Mouse (Mus musculus) urinary bladder, adult 2 months (tissue): ENCODE measurements around the gene Gna11. TPM values are rescaled to one million over a fixed set of nuclear protein-coding genes. Genes with fewer than 3 reads are reported as not detected.
A peak's percentile ranks its signal among the peaks of the same experiment; 100 is the strongest.

Experiments
- DNase-seq: peaks from one replicate; pipeline ENCODE4 v3.0.0; 2022; ENCODE audit warnings: low spot score
- polyA plus RNA-seq: library from polyadenylated mRNA; depleted of rRNA; stranded (reverse); fragments of >200 nt; gene quantifications from 2 replicates; pipeline ENCODE4 v1.2.3, GENCODE M21; 2012

Gene Gna11
- polyA plus RNA-seq, 1 experiment = 88.5 TPM

GRCm38 (mm10) chr10:81565257-81566228, 20.6 kb upstream of the Gna11 start:
- no peak for DNase-seq

- DNase-seq = no peak
These were observed 19.7 kb upstream of the Gna11 start for GRCm38 (mm10) chr10:81564734-81565133.

DNA sequence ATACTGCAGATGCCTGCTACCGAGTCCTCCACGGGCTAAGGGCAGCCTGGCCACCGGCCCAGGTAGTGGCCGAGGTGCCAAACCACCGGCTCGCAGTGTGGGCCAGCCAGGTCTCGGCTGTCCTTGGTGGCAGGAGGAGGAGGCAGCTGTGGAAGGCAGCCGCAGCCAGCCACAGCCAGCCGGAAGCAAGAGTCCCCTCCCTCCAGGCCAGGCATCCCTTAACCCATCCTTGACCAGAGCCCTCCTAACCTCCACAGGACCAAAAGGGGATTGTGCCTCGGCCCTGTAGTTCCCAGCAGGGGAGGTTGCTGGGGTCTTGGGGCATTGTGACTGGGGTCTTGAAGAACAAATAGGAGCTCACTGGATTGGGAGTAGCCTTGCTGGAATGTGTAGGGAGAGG, 19.2 kb upstream of the Gna11 start:
- DNase-seq = no peak

GRCm38 (mm10) chr10:81563481-81563880, 18.5 kb upstream of the Gna11 start:
- DNase-seq = no peak

GRCm38 (mm10) chr10:81562411-81562810, 17.4 kb upstream of the Gna11 start:
- no peak for DNase-seq

GRCm38 (mm10) chr10:81560719-81561459, 15.9 kb upstream of the Gna11 start:
- DNase-seq = no peak

DNA sequence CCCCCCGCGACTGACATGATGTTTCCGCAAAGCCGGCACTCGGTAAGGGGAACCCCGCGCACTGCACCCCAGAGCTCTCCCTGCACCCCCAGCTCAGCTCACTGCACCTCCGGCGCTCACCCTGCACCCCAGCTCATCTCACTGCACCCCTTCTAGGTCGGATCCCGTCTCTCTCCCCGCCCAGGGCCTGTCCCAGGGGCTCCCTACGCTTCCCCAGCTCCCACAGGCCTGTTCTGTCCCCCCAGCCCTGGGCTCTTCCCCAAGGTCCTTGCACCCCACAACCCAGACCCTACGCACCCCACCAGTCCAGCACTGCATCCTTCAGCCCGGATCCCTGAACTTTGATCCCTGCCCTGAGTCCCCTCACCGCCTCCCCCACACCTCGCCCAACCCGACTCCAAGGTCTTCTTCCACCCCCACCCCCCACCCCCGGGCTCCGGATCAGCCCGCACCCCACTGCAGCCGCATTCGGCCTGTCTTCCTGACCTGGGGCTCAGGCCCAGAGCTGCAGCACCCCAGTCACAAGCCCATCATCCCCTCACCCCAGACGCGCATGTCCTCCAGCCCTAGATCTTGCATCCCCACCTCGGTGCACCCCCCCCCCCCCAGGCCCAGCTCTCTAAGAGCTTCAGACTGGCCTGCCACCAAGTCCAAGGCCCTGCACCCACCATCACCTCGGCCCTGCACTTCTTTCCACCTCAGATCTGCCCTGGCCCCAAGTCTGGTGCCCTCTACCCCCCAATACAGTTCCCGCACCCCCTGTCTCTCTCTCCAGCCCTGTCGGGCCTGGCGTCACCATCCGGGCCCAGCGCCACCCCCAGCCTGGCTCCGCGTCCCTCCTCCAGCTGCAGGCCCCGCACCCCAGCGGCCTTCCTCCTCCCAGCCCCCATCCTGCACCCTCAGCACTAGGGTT, 14.9 kb upstream of the Gna11 start:
- DNase-seq = peak; percentile 70

DNA sequence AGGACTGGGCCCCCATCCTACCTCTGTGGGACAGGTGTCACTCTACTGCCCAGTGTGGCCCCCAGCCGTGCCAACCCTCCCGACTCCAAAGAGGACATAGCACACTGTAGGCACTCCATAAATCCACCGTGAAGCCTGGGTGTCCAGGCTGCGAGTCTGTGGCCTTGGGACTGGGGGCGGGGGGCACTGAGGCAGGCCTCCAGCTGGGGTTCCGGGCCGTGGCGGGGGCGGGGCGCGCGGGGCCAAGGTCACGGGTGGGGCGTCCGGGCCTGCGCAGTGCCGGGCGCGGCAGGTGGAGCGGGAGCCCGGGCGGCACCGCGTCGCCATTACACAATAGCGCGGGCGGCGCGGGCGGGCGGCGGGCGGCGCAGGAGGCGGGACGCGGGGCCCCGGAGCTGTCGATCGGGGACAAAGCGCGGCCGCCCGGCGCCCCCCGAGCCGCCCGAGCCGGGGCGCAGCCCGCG, 14.2 kb upstream of the Gna11 start, which contains the start of gene Aes:
TSS of gene Aes (plus strand) at position 326 of the 464 bp plus-strand sequence.
- DNase-seq = peak; percentile 77

GRCm38 (mm10) chr10:81557491-81557890, 12.5 kb upstream of the Gna11 start:
- no peak for DNase-seq

DNA sequence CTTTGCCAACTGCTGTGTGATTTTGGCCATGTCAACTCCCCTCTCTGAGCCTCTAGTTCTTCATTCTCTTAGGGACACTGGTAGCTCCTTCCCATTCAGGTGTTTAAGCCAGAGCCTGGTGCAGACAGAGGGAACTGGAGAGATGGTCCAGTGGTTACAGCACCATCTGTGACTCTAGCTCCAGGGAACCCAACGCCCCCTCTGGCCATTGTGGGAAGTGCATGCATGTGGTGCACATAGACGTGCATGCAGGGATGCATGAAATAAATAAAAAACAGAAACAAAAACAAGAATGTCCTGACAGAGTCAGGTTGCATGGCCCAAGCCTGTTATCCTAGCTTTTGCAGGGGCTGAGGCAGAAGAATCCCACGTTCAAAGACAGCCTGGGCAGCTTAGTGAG, 11.3 kb upstream of the Gna11 start:
- no peak for DNase-seq

DNA sequence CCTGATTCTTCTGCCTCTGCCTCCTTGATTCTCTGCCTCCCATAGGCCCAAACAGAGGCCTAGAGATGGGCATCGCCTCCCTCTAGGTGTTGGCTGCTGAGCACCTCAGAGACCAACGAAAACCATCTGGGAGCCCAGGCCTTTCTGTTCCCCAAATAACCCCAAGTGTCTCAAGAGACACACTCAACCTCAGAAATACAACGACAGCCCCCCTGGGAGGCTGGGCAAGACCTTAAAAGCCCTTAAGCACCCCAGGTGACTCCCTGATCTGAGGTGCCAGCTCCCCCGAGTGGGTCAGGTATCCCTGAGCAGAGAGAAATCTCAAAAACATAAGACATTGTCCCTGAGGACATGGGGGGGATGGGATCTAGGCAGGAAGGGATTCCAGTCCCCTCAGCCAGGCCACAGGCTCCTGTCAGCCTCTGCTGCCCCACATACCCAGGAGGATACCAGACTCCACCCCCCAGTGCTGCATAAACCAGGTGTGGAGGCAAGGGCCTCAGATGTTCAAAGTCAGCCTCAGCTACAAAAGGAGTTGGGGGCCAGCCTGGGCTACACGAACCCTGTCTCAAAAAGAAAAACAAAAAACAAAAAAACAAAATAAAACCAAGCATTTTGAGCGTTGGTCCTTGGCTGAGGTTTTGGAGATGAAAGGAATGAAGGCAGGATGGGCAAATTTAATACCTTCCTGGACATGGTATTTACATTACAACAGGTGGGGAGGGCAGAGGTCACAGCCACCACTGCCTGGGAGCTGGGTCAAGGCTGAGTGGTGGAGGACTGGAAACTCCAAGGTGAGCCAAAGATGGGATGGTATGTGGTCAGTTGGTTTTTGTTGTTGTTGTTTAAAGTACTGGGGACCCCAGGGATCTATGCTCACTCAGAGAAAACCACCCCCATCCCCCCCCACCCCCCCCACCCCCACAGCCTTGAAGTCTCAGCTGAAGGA, 9.1 kb upstream of the Gna11 start:
- no peak for DNase-seq

GRCm38 (mm10) chr10:81553232-81553631, 8.2 kb upstream of the Gna11 start:
- no peak for DNase-seq

DNA sequence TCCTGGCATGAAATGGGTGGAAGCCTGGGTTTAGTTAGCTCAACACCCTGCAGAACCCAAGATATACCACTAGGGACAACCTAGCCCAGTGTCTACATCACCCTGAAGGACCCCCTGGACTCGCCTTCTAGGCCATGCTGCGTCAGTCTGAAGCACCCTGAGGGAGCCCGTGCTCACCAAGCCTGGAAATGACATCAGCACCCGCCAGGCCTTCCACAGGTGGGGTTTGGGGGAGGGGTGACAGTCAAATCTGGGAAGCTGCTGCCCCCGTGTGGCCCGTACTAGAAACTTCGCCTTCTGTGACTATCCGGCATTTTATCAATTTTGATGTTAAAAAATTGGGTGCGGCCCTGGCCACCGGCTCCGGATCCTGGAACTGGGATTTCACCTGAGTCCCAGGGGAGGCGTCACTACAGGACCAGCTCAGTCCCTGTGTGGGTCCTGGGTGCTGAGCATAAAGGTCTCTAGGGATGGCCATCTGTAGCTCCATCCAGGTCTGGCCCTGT, 6.7 kb upstream of the Gna11 start:
- DNase-seq = peak; percentile 56

DNA sequence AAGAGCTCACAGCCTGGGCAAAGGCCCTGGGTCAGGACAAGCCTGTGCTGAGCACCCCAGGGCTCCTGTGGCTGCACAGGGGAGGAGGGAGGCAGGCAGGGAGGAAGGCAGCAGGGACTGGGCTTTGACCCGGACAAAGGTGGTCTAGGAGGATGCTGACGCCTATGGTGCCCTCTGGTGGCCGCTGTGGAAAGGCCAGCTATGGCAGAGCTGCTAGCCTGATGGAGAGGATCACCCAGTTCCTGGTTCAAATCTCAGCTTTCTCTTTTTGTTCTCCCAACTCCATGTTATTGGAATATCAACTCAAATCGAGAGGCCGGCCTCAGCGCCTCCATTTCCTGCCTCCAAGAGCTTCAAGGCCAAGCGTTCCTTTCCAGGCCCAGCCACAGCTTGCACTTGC, 5.3 kb upstream of the Gna11 start:
- DNase-seq = no peak

- DNase-seq = no peak
These were observed 4.0 kb upstream of the Gna11 start for GRCm38 (mm10) chr10:81548944-81549343.

DNA sequence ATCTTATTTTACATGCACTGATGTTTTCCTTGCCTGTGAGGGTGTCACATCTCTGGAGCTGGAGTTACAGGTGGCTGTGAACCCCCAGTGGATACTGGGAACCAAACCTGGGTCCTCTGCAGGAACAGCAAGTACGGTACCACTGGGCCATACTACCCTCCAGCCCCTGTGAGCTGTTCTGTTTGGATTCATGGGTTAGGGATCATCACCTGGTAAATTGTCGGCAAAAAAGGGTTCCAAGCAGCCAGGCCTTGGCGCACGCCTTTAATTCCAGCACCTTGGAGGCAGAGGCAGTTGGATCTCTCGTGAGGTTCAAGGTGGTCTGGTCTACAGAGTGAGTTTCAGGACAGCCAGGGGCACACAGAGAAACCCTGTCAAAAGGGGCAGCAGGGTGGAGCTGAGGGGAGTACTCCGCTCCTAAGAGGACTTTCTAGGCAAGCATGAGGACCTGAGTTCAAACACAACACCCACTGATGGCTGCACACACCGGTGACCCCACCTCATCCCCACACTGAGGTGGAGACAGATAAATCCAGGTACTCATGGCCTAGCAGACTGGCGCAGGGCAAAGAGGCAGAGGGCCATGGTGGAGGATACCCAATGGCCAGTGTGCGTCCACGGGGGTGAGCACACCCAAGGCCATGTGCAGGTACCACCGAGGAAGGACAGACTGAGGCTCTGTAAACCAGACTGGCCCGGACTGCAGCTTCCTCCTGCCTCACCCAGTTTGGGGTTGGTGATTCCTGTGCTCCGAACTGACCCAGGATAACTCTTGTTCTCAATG, 2.0 kb upstream of the Gna11 start:
- DNase-seq = no peak

- DNase-seq = no peak
These were observed 1.3 kb upstream of the Gna11 start for GRCm38 (mm10) chr10:81546332-81546731.

DNA sequence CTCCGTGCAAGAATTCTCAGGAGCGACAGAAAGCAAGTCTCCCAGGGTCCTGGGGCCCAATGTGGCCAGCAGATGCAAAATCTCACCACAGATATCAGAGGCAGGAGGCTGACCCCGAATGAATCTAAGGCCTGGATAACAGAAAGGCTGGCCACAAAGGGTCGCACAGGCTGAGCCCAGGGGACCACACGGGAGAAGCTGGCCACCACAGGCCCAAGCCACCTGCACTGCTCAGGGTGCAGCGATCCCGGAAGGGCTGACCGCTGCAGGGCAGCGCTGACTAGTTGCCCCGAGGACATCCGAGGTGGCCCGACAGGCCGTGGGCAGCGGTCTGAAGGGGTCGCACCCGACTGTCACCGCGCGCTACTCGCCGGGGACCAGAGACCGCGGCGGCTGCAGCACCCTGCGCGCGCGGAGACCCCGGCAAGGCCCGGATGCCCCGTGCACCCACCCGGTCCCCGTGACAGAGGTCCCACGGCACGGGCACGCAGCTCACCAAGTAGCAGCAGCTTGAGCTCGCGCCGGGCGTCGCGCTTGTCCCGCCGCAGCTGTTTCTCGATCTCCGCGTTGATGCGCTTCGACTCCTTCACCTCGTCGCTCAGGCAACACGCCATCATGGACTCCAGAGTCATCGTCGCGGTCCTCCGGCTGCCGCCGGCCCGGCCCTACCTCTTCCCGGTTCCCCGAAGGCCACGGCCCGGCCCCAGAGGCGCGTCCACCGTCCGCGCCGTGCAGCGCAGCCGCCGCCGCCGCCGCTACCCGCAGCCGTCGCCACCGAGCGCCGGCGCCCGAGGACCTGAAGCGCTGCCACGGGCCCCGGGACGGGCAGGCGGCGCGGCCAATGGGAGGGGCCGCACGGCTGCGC, 462 bp downstream of the Gna11 start:
- no peak for DNase-seq
